Mouse (Mus musculus) olfactory bulb, adult 2 months (tissue): ENCODE measurements around the gene Tbrg4.

ENCODE experiments used
- CTCF ChIP-seq: fragments of 200-500 bp; IDR thresholded peaks from 2 replicates; pipeline ENCODE4 v1.5.1; 2012; ENCODE audit warnings: low read depth, mild to moderate bottlenecking, low read length, moderate library complexity; ENCODE audit not compliant: insufficient read depth
- POLR2A ChIP-seq: fragments of 200-500 bp; IDR thresholded peaks from 2 replicates; pipeline ENCODE4 v1.6.1; 2012; ENCODE audit warnings: mild to moderate bottlenecking, low read depth, low read length, moderate library complexity; ENCODE audit not compliant: insufficient read depth

- TF ChIP-seq CTCF (no peak), POLR2A (no peak)
These were observed 43.2 kb upstream of the Tbrg4 start for GRCm38 (mm10) chr11:6669041-6669440.
